Mouse (Mus musculus) intestine, embryonic 16.5 days (tissue): ENCODE measurements around the gene 1700129C05Rik. TPM values are rescaled to one million over a fixed set of nuclear protein-coding genes. Genes with fewer than 3 reads are reported as not detected.

Experiments used
- ATAC-seq: fragments of 200-750 bp; cut with Nextera tagmentation; 2 replicates; pipeline ENCODE4 v1.8.0; 2017; ENCODE audit warnings: moderate TSS enrichment, moderate library complexity
- H3K27ac ChIP-seq: fragments of 300-500 bp; sonication (generic); 2 replicates; pipeline ENCODE4 v1.5.1; 2014; ENCODE audit warnings: mild to moderate bottlenecking, low read length
- H3K27me3 ChIP-seq: fragments of 300-500 bp; sonication (generic); replicated peaks from 2 replicates; pipeline ENCODE4 v1.6.1; 2014; ENCODE audit warnings: low read length, control low read depth, mixed read lengths; ENCODE audit not compliant: control insufficient read depth, insufficient read depth
- H3K36me3 ChIP-seq: fragments of 300-500 bp; sonication (generic); 2 replicates; pipeline ENCODE4 v1.6.1; 2014; ENCODE audit warnings: low read length, control low read depth; ENCODE audit not compliant: control insufficient read depth, insufficient read depth
- H3K4me1 ChIP-seq: fragments of 300-500 bp; sonication (generic); 2 replicates; pipeline ENCODE4 v1.6.1; 2014; ENCODE audit warnings: low read length, control low read depth, mixed read lengths; ENCODE audit not compliant: control insufficient read depth, insufficient read depth
- H3K4me2 ChIP-seq: fragments of 300-500 bp; sonication (generic); 2 replicates; pipeline ENCODE4 v1.6.1; 2014; ENCODE audit warnings: low read depth, low read length, control low read depth
- H3K4me3 ChIP-seq: fragments of 300-500 bp; sonication (generic); 2 replicates; pipeline ENCODE4 v1.5.1; 2014; ENCODE audit warnings: mild to moderate bottlenecking, low read length
- H3K9ac ChIP-seq: fragments of 300-500 bp; sonication (generic); 2 replicates; pipeline ENCODE4 v1.6.1; 2014; ENCODE audit warnings: low read depth, low read length
- H3K9me3 ChIP-seq: fragments of 300-500 bp; sonication (generic); 2 replicates; pipeline ENCODE4 v1.6.1; 2016; ENCODE audit warnings: low read length, control low read depth; ENCODE audit not compliant: control insufficient read depth
- WGBS: fragments of 180-500 bp; shearing (Covaris S2); extraction: QIAGEN DNeasy Blood & Tissue Kit; methylation state at CpG from one replicate; pipeline ENCODE4 v1.1.7; 2014; 5-methylcytosine and 5-hydroxymethylcytosine counted together
- polyA plus RNA-seq: library from polyadenylated mRNA; unstranded; fragments of >200 nt; fragmentation: Nextera tagmentation; extraction: Ambion mirVana; gene quantifications from 2 replicates; pipeline ENCODE4 v1.2.1, GENCODE M21; 2015

Gene 1700129C05Rik
- polyA plus RNA-seq, 1 experiment from 2014 or later: not detected

GRCm38 (mm10) chr14:59093601-59094000, 49.1 kb downstream of the 1700129C05Rik start:
- no peak overlapping the region for H3K27ac ChIP-seq
- H3K27me3 ChIP-seq: no peaks in the 10 kb centered on the region
- no peaks in the 10 kb centered on the region for H3K36me3 ChIP-seq
- no peak overlapping the region for H3K9ac ChIP-seq
- H3K4me1 ChIP-seq: no peaks in the 10 kb centered on the region
- H3K4me3 ChIP-seq: no peak overlapping the region
- no peak overlapping the region for H3K4me2 ChIP-seq
- ATAC-seq: no peak
- no peaks in the 10 kb centered on the region for H3K9me3 ChIP-seq

GRCm38 (mm10) chr14:59084396-59084795, 58.3 kb downstream of the 1700129C05Rik start:
- H3K27ac ChIP-seq: no peak overlapping the region
- no peak for ATAC-seq
- no peaks in the 10 kb centered on the region for H3K27me3 ChIP-seq
- H3K36me3 ChIP-seq: no peaks in the 10 kb centered on the region
- H3K9me3 ChIP-seq: no peaks in the 10 kb centered on the region
- H3K4me1 ChIP-seq: no peaks in the 10 kb centered on the region
- no peak overlapping the region for H3K9ac ChIP-seq
- 32% methylated on average over 6 of the region's 6 CpGs for WGBS
- H3K4me3 ChIP-seq: no peak overlapping the region
- no peak overlapping the region for H3K4me2 ChIP-seq

Other genes with a start within 250 kb of the 1700129C05Rik start
- not detected in 2 replicates for gene Gm5142, start 35.9 kb upstream of the 1700129C05Rik start, polyA plus RNA-seq
- gene Rcbtb1, start 58.3 kb upstream of the 1700129C05Rik start, polyA plus RNA-seq: 46.4 and 51.0 TPM in 2 replicates
- not detected in 2 replicates for gene Gm6904, start 117.3 kb upstream of the 1700129C05Rik start, polyA plus RNA-seq
- gene Phf11a, start 154.6 kb upstream of the 1700129C05Rik start, polyA plus RNA-seq: 0.13 and 0.17 TPM in 2 replicates
- 0.88 and 1.0 TPM in 2 replicates for gene Phf11b, start 198.5 kb upstream of the 1700129C05Rik start, polyA plus RNA-seq
- 2.0 and 2.2 TPM in 2 replicates for gene Phf11d, start 222.6 kb upstream of the 1700129C05Rik start, polyA plus RNA-seq